Mouse (Mus musculus) G1E (cell line): ENCODE data around the gene 1700042G07Rik. TPM values are rescaled to one million over a fixed set of nuclear protein-coding genes. Genes with fewer than 3 reads are reported as not detected.
A peak's percentile ranks its signal among the peaks of the same experiment; 100 is the strongest.
"Not testable (repeated sequence)": the region's sequence is repeated elsewhere in the genome, so short reads cannot be mapped to it uniquely, and the experiment has no call there.

ENCODE experiments used
- ATAC-seq: 2 replicates; pipeline ENCODE4 v1.8.0; 2016; ENCODE audit warnings: mild to moderate bottlenecking; ENCODE audit not compliant: insufficient number of reproducible peaks, poor library complexity, low FRiP score, severe bottlenecking; ENCODE audit errors: extremely low read depth
- DNase-seq: peaks from one replicate; pipeline ENCODE4 v3.0.0; 2012; ENCODE audit warnings: low spot score
- H3K27me3 ChIP-seq: 2 replicates; pipeline ENCODE4 v1.6.1; 2012; ENCODE audit warnings: mild to moderate bottlenecking, low read length, inconsistent platforms; ENCODE audit not compliant: insufficient read depth
- H3K36me3 ChIP-seq: replicated peaks from 2 replicates; pipeline ENCODE3; 2012; ENCODE audit warnings: mild to moderate bottlenecking, inconsistent platforms
- H3K4me1 ChIP-seq: 2 replicates; pipeline ENCODE4 v1.6.1; 2012; ENCODE audit warnings: low read depth, low read length, inconsistent platforms, mixed read lengths; ENCODE audit not compliant: insufficient read depth
- H3K4me3 ChIP-seq: 2 replicates; pipeline ENCODE4 v1.5.1; 2012; ENCODE audit warnings: low read depth, mild to moderate bottlenecking, inconsistent platforms, low read length, moderate library complexity, mixed read lengths
- H3K9me3 ChIP-seq: replicated peaks from 2 replicates; pipeline ENCODE4 v1.6.1; 2012; ENCODE audit warnings: inconsistent platforms
- CTCF ChIP-seq: IDR thresholded peaks from 2 replicates; pipeline ENCODE4 v1.5.1; 2012; ENCODE audit warnings: low read depth, low read length, inconsistent platforms, mixed read lengths
- GATA1 ChIP-seq: IDR thresholded peaks from 2 replicates; pipeline ENCODE4 v1.6.1; 2012; ENCODE audit warnings: borderline replicate concordance, low read length, inconsistent platforms, mixed read lengths
- GATA2 ChIP-seq: IDR thresholded peaks from 2 replicates; pipeline ENCODE4 v1.6.1; 2012; ENCODE audit warnings: low read depth, low read length, inconsistent platforms, borderline replicate concordance
- POLR2AphosphoS5 ChIP-seq: IDR thresholded peaks from 2 replicates; pipeline ENCODE4 v1.6.1; 2012; ENCODE audit warnings: low read depth, low read length, inconsistent platforms; ENCODE audit not compliant: insufficient replicate concordance
- TAL1 ChIP-seq: conservative IDR thresholded peaks from 2 replicates; pipeline ENCODE4 v1.6.1; 2012; ENCODE audit warnings: low read depth, low read length, inconsistent platforms, mixed read lengths
- polyA plus RNA-seq: library from polyadenylated mRNA; stranded (reverse); fragments of >175 nt; gene quantifications from 2 replicates; pipeline ENCODE4 v1.2.3, GENCODE M21; 2012
- total RNA-seq, 2 experiments: library from RNA; stranded (forward) in 1 of 2; stranded (reverse) in 1 of 2; fragments of 200-1000 nt in 1 of 2; fragments of >200 nt in 1 of 2; fragmentation: Nextera tagmentation in 1 of 2; gene quantifications; 2 replicates each; pipeline ENCODE4 v1.2.3; 2014 to 2017

The 1700042G07Rik gene
- total and polyA plus RNA-seq, 3 experiments = not detected

- peaks cover 16% of the 10 kb centered on the region for H3K4me1 ChIP-seq
- no peaks in the 10 kb centered on the region for H3K9me3 ChIP-seq
- no peak overlapping the region for H3K4me3 ChIP-seq
- ATAC-seq (no peak), DNase-seq (no peak)
- TF ChIP-seq POLR2AphosphoS5 (no peak), TAL1 (no peak), GATA1 (no peak), CTCF (no peak), GATA2 (no peak)
- H3K36me3 ChIP-seq = no peaks in the 10 kb centered on the region
- H3K27me3 ChIP-seq = no peaks in the 10 kb centered on the region
Measured at GRCm38 (mm10) chr4:116215895-116216605, 42.9 kb downstream of the 1700042G07Rik start.

DNA sequence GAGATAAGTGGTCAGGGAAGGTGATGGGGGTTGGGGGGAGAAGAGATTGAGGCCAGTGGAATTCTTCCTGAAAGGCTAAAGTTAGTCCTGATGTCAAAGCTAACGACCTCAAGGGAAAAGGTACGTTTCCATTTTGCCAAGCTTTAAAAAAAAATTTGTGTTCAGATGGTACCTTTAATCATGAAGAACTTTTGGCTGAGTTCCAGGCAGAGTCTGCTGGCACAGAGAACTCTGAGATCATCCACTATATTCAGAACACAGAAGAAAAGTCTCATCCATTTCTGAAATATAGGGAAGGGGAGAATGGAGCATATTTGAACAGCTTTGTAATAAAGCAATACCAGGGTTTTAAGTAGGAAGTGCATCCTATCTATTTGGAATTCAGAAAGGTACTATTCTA, 43.9 kb downstream of the 1700042G07Rik start:
- Histone ChIP-seq H3K36me3 (no peaks in the 10 kb centered on the region), H3K4me3 (no peak overlapping the region), H3K27me3 (no peaks in the 10 kb centered on the region), H3K9me3 (no peaks in the 10 kb centered on the region), H3K4me1 (peaks cover 16% of the 10 kb centered on the region)
- TF ChIP-seq CTCF (no peak), GATA1 (no peak), TAL1 (no peak), POLR2AphosphoS5 (no peak), GATA2 (no peak)
- ATAC-seq (no peak), DNase-seq (no peak)

DNA sequence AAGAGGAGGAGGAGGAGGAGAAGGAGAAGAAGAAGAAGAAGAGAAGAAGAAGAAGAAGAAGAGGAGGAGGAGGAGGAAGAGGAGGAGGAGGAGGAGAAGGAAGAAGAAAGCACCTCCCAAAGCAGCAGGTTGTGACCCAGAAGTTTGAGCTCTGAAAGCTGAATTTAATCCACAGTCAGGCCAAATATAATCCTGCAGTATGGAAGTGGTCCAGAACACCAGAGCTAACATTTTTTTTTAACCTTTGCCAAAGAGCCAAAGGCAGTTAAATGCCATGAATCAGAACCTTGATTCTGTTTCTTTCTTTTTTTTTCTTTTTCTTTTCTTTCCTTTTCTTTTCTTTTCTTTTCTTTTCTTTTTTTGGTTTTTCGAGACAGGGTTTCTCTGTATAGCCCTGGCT, 44.5 kb downstream of the 1700042G07Rik start:
- not testable (repeated sequence) for DNase-seq, H3K36me3 ChIP-seq, H3K4me3 ChIP-seq, H3K9me3 ChIP-seq, ATAC-seq, H3K27me3 ChIP-seq
- peaks cover 20% of the 10 kb centered on the region for H3K4me1 ChIP-seq

DNA sequence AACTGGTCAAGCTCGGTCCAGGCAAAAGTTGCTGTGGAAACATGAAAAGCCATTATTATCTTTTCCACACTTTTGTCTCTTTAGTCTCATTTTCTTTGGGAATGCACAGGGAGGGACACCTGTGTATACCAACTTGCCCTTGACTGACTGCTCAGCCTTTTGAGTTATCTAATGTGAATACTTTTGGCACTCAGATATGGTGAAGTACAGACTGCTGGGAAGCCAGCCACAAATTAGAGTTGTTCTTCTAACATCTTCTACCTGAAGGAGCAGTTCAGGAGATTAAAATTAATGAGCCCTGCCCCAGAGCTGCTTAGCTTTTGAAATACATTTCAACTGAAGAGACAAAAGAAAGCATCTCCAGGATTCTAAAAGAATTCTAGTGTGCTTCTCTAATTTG, 45.9 kb downstream of the 1700042G07Rik start:
- no peak for ATAC-seq
- Histone ChIP-seq H3K9me3 (no peaks in the 10 kb centered on the region), H3K27me3 (no peaks in the 10 kb centered on the region), H3K36me3 (no peaks in the 10 kb centered on the region), H3K4me1 (peaks cover 24% of the 10 kb centered on the region), H3K4me3 (no peak overlapping the region)
- DNase-seq = no peak
- TF ChIP-seq CTCF = no peak
- no peak for TF ChIP-seq GATA2
- no peak for TF ChIP-seq TAL1
- no peak for TF ChIP-seq POLR2AphosphoS5

DNA sequence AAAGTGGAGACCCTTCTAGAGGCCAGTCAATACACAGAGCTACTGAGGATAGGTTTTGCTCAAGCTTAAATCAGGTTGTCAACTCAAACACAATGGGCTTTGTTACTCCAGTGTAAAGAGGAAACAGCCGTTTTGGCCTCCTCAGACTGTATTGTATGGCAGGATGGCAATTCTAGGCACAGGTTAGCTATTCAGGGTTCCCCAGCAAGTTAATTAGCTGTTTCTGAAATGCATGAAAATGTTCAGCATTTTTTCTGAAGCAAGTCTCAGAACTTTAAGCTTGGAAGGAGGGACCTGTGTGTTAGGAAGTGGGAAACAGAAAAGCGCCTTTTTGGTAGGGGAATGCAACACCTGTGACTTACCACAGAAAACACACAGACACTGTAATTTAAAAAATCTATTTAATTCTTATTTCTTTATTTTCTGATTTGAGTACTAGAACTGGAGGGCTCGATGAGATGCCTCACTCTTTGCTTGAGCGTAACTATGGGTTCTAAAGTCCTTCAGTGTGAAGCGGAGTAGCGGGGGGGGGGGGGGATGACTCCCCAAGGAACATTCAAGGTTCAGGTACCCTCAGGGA, 47.0 kb downstream of the 1700042G07Rik start:
- peak overlapping the region; percentile 76 for H3K4me3 ChIP-seq
- no peaks in the 10 kb centered on the region for H3K27me3 ChIP-seq
- DNase-seq (no peak), ATAC-seq (no peak)
- H3K9me3 ChIP-seq = no peaks in the 10 kb centered on the region
- no peak for TF ChIP-seq GATA1
- no peak for TF ChIP-seq POLR2AphosphoS5
- no peak for TF ChIP-seq TAL1
- TF ChIP-seq CTCF = no peak
- TF ChIP-seq GATA2 = no peak
- no peaks in the 10 kb centered on the region for H3K36me3 ChIP-seq
- peaks cover 24% of the 10 kb centered on the region for H3K4me1 ChIP-seq

- no peak for DNase-seq
- Histone ChIP-seq H3K4me1 (peaks cover 24% of the 10 kb centered on the region), H3K36me3 (no peaks in the 10 kb centered on the region), H3K4me3 (peak overlapping the region; percentile 76), H3K9me3 (no peaks in the 10 kb centered on the region), H3K27me3 (no peaks in the 10 kb centered on the region)
- no peak for TF ChIP-seq GATA1
- TF ChIP-seq TAL1 = no peak
- TF ChIP-seq POLR2AphosphoS5 = no peak
- TF ChIP-seq CTCF = no peak
- TF ChIP-seq GATA2 = no peak
- no peak for ATAC-seq
Measured at GRCm38 (mm10) chr4:116220780-116221139, 47.6 kb downstream of the 1700042G07Rik start.
